Mouse (Mus musculus): ENCODE data around the gene Gm20388. TPM values are rescaled to one million over a fixed set of nuclear protein-coding genes. Genes with fewer than 3 reads are reported as not detected.

The Gm20388 gene
- total RNA-seq, 2 experiments from 2014 or later: 10.3 to 10.6 TPM

DNA sequence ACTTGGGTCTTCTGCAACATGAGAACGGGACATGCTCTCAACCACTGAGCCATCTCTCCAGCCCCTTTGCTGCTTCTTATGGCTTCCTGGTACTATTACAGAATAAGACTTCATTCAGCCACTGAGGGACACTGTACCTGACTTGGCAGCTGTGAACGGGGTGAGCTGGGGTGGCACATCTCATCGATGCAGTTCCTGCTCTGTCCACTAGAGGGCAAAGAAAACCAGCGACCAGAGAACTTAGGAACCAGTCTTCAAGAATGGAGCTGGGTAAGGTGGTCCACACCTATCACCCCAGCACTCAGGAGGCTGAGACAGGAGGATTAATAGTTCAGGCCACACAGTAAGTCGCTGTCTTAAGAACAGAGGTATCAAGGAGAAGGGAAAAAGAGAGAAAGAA, 685.3 kb downstream of the Gm20388 start:
- intact Hi-C loops (cut with DNase I): loop anchor here (5.0 kb wide), 2 partner anchors 34 to 309 kb away; no protein-coding TSS in a partner anchor
- DNase-seq (ENCODE audit: low spot score in 2 of 2): no peak

DNA sequence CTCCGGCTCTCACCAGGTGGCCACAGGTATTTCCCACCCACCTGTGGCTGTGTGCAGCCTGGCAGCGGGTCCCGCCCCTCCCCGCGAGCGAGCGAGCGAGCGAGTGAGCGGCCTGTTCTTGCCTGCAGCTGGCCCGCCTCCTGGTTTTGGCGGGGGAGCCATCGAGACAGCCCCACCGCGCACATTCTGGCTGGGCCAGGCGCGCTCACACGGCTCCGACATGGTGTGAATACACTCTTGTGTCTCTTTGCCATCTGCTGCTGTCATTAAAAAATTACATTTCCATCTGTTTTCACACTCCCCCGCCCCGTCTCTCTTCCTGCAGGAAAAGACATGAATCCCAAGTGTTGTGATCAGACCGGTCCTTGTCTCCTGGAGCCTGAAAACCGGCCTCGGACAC, 687.9 kb downstream of the Gm20388 start:
- DNase-seq (ENCODE audit: low spot score in 2 of 2): peak; percentile 83 to 88
- intact Hi-C loops (cut with DNase I): loop anchor here (5.0 kb wide), 2 partner anchors 36 to 311 kb away; no protein-coding TSS in a partner anchor

DNA sequence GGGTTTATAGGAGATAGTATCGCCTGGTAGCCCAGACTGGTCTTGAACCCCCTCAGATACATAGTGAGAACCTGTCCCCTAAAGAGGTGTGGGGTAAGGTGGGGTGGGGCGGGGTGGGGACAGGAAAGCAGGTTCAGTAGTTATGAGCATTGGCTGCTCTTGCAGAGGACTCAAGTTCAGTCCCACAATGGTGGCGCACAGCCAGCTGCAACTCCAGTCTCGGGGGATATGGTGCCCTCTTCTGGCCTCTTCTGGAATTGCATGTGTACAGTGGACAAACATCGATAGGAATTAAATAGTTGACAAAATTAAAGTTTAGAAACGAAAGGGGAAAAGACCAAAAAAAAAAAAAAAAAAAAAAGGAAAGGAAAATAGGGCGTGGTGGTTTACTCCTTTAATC, 688.9 kb downstream of the Gm20388 start:
- intact Hi-C loops (cut with DNase I): loop anchor here (5.0 kb wide), 2 partner anchors 37 to 312 kb away; no protein-coding TSS in a partner anchor
- DNase-seq (ENCODE audit: low spot score in 2 of 2): peak; percentile 61 to 67

DNA sequence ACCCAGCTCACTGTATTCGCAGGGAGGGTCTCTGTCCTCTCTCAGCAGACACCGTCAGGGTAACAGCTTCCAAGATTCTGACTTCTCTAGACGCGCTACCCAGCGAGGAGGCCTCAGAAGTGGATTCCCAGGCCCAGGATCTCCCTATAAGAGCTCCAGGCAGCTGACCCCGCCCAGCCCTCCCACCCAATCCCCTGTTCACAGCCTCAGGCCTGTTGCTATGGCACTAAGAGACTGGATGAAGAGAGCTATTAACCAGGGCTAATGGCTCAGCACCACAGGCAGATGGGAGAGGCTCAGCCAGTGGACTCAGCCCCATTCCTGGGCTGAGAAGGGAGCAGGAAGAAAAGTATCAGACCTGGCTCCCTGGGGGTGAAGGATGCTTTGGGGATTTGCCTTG, 692.0 kb downstream of the Gm20388 start:
- no peak for DNase-seq (ENCODE audit: low spot score in 2 of 2)
- intact Hi-C loops (cut with DNase I): no loop called here

DNA sequence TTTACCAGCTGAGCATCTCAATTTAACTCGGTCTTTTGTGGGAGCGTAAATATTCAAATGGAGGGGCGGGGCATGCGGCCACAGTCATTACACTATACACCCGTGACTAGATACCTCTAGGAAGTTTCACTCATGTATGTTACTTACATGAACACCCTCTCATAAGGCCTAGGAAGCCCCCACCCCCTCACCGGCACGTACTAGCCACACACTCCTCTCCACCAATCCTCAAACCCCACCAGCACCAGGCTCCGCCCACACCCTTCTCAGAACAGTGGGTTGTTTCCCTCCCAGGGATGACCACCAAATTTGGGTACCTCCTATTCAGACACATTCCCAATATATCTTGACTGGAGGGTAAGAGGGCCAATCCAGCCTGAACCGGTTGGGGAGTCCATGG, 696.8 kb downstream of the Gm20388 start:
- no peak for DNase-seq (ENCODE audit: low spot score in 2 of 2)
- intact Hi-C loops (cut with DNase I): loop anchor here (5.0 kb wide), 1 partner anchor 430 kb away; the partner anchor contains the start of gene Fam92b

DNA sequence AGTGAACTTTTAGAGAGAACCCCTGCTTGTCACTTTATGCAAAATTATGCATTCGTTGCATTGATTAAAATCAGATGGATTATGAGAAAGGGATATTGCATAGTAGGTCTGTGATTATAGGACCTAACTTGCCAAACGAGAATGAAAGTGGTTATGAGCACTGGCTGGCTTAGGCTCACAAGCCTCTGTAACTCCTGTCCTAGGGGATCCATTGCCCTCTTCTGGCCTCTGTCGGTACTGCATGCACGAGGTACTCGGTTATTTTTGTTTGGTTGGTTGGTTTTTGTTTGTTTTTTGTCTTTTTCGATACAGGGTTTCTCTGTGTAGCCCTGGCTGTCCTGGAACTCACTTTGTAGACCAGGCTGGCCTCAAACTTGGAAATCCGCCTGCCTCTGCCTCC, 697.2 kb downstream of the Gm20388 start:
- peak; percentile 64 to 76 for DNase-seq (ENCODE audit: low spot score in 2 of 2)
- intact Hi-C loops (cut with DNase I): loop anchor here (5.0 kb wide), 1 partner anchor 431 kb away; the partner anchor contains the start of gene Fam92b

DNA sequence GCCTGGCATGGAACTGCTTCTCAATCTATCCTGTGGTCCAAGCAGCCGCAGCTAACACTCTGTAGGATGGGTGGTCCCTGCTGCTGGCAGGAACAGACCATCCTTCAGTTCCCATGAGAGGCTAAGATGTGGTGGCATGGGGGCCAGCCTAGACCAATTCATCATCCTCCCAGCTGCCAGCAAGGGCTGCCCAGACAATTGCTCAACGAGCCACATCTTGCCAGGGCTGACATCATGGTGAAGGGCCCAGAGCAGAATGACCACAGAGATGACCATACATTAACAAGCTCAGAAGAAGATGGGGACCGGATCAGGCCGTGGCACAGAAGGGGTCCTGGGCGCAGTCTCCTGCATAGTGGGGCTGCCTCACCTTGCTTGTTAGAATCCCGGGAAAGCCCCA, 700.2 kb downstream of the Gm20388 start:
- intact Hi-C loops (cut with DNase I): no loop called here
- no peak for DNase-seq (ENCODE audit: low spot score in 2 of 2)

DNA sequence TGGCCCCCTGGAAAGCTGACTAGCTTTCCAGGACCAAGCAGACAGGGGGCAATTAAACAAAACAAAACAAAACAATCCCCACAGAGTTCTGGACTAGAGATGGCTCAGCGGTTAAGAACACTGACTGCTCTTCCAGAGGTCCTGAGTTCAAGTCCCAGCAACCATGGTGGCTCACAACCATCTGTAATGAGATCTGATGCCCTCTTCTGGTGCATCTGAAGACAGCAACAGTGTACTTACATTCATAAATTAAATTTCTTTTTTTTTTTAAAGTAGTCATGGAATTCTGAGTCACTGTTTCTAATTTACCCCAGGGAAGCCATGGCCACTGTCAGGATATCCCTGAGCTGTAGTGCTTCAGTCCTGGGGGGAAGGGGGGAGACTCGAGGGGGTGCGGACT, 703.9 kb downstream of the Gm20388 start:
- intact Hi-C loops (cut with DNase I): no loop called here
- no peak for DNase-seq (ENCODE audit: low spot score in 2 of 2)

DNA sequence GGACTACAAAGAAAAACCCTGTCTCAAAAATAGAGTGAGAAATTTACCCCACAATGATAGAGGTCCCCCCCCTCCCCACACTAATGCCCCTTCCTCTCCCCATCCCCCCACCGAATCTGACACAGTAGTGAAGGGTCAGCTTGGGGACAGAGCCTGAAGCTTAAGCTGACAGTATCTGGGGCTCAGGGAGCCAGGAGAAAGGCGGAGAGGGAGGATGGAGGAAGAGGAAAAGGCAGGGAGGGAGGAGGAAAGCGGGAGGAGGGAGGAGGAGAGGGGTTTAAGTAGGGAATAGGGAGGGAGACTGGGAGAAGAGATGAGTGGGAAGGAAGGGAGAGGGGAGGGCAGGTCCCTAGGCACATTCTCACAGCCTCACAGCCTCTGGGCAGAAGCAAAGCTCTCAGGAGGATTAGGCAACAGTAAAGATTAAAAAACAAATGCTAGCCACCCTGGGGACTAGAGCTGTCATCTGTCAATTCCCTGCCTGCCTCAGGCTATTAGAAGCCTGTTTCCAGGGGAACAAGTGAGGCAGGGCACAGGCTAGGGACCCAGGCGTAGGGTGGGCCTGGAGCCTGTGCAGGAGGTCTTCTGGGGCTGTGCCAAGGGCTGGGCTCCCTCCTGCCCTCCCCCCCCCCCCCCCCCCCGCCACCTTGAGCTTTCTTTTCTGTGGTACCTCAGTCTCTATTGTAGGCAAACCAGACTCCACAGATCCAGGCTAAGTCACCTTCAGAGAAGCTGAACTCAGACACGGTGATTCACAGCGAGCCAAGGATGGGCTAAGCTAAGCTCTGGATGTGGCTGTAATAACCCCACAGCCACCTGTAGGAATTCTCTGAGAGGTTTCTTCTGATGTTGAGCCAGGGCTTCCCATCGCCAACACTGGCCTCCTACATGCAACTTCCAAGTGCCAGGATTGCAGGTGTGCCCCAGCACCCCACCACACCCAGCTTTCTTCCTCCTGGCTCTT, 706.3 kb downstream of the Gm20388 start:
- intact Hi-C loops (cut with DNase I): loop anchor here (5.0 kb wide), 1 partner anchor 50 kb away; the partner anchor contains the start of genes Cox4i1, Emc8 and Gm27021
- DNase-seq (ENCODE audit: low spot score in 2 of 2): no peak

DNA sequence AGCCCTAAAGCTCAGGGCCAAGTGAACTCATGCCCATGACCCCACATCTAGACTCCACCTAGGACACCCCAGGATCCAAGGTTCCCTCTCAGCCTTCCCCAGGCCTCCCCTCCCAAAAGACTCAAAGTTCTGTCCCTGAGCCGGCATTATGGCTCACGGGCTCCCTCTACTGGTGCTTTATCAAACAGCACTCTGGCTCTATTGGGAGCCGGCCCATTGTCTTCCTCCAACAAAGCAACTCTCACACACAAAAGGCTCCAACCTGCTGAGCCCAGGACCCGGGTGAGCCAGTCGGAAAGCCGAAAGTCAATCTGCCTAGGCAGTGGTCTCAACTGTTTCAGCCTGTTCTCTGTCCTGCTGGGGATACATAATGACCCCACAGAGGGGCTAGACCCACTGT, 707.5 kb downstream of the Gm20388 start:
- intact Hi-C loops (cut with DNase I): loop anchor here (5.0 kb wide), 1 partner anchor 49 kb away; the partner anchor contains the start of genes Cox4i1, Emc8 and Gm27021
- DNase-seq (ENCODE audit: low spot score in 2 of 2): peak; percentile 51 to 52

DNA sequence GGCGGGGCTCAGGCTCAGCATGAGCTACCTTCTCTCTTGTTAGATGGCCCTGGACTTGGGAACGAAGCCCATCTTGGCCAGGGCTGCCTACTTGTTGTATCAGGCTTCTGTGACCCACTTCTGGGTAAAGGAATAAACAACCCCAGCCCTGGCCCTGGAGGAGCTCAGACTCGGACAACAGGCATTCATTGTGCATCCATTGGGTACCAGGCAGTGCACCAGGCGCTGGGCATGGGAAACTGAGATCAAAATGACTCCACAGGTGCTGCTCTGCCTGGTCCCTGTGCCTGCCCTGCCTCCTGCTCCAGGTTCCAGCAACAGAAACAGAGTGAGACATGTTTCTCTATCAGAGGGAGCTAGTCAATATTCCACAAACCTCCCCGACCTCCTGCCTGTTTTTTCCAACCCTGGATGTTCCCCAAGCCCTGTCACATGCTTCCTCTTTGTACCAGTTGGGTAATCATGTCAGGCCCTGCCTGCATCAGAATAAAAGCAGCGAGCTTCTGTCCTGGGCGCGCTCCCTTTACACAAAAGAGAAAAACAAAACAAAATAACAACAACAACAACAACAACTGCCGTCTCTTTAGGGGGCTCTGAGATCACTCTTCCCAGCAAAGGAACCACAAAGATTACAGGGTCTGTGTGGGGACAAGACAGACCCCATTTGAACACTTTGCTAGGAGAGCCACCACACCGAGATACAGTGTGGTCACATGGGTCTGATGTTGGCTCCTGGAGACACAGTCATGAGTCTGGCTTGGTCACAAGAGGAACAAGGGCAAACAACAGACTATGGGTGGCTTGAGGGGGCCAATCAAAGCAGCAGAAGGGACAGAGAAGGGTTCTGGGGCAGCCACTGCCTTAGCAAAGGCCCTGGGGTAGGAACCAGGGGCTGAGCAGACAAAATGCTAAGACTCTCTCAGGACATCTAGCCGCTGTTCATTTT, 708.9 kb downstream of the Gm20388 start:
- intact Hi-C loops (cut with DNase I): loop anchor here (5.0 kb wide), 1 partner anchor 48 kb away; the partner anchor contains the start of genes Cox4i1, Emc8 and Gm27021
- peak in 1 of 2 experiments; percentile 42 for DNase-seq (ENCODE audit: low spot score in 2 of 2)

DNA sequence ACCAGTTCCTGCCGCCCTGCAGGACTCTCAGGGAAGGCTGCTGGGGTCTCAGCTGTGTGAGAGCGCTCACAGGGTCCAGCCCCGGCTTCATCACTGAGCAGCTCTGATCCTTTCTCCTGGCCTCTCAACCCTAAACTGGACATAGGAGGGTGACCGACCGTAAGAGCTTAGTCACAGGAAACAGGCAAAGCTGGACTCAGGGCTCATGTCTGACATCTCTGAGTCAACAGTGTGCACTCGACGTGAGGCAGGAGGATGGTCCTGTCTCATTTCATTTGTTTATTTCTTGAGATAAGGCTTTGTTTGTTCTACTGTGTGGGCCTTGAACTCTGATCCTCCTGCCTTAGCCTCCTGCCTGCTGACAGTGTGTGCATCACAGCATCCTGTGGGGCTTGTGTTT, 709.8 kb downstream of the Gm20388 start:
- no peak for DNase-seq (ENCODE audit: low spot score in 2 of 2)
- intact Hi-C loops (cut with DNase I): no loop called here

DNA sequence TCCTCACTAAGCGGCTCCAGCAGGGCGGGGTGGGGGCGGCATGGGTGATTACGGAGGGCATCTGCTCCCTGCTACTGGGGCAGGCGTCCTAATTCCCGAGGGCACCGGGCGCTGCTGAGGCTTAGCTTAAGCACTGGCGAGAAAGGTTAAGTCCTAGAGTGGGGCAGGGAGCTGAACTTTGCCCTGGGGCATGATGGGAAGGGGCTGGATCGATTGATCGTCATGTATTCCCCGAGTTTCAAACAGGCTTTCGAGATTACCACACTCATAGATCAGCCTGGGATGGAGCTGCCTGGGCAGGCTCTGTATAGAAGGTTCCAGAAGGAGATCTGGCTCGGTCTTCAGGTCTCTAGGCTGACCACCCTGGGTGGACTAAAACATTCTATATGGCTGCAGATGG, 711.5 kb downstream of the Gm20388 start:
- intact Hi-C loops (cut with DNase I): no loop called here
- no peak for DNase-seq (ENCODE audit: low spot score in 2 of 2)

DNA sequence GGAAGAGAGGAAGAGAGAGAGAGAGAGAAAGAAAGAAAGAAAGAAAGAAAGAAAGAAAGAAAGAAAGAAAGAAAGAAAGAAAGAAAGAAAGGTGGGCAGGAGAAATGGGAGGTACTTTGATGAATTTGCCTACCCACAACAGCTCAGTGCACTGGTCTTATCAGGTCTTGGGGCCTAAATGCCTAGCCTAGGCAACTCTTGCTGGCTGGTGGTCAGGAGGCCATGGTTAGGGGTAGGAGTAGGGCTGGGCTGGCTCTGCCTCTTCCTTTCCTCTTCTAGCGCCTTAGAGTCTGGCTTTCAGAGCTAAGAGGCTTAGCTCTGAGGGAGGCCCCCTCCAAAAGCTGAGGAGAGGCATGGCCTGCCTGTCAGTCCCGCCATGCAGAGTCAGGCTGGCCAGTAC, 713.0 kb downstream of the Gm20388 start:
- intact Hi-C loops (cut with DNase I): no loop called here
- no peak for DNase-seq (ENCODE audit: low spot score in 2 of 2)

DNA sequence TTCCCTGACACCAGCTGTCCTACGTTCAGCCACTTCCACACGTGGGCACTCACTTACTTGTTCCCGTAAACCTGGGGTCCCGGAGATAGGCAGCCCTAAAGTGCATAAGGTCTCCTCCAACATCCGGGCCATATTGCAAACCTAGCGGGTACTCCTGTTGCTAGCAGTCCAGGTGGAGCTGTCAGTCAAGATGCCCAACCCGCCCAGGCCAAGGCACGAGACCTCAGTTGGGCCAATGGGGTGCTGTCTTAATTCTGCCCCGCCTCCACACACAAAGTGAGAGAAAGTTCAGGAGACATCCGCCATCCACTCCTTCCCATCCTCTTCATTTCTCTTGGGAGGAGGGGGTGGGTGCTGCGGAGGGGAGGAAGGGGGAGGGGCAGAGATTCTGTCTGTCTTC, 715.8 kb downstream of the Gm20388 start:
- intact Hi-C loops (cut with DNase I): no loop called here
- no peak for DNase-seq (ENCODE audit: low spot score in 2 of 2)

DNA sequence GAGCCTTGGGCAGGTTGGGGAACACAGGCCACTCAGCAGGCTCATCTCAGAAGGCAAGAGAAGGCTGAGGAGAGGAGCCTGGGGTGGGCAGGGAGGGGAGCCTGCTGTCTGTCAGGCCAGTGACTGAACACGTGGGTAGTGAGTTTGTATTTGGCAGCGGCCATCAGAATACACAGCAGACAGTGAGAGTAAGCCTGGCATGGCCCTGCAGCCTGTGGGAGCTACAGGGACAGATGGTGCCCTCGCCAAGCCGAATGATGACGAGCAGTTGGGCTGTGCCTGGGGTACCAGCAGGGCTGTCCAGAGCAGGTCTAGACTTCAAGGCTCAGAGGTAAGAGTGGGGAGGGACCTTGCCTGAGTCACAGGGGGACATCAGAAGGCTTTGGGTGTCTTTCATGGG, 716.7 kb downstream of the Gm20388 start:
- no peak for DNase-seq (ENCODE audit: low spot score in 2 of 2)
- intact Hi-C loops (cut with DNase I): no loop called here

DNA sequence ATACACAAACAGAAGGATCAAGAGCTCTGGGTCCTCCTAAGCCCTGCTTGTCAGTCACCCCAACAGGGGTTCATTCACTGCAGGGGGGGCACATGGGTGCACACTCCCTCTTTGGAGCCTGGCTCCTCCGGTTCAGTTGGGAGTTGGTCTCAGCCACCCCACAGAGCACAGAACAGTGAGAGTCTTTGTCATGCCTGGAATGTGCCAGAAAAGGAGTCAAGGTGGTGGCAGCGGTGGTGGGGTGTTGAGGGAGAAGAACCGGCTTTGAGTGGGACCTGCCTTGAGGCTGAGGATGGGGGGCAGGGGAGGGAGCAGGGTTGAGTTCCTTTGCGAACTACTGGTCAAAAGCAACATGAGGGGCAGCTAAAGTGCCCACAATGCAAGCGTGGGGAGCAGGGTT, 719.4 kb downstream of the Gm20388 start:
- DNase-seq (ENCODE audit: low spot score in 2 of 2): no peak
- intact Hi-C loops (cut with DNase I): no loop called here

DNA sequence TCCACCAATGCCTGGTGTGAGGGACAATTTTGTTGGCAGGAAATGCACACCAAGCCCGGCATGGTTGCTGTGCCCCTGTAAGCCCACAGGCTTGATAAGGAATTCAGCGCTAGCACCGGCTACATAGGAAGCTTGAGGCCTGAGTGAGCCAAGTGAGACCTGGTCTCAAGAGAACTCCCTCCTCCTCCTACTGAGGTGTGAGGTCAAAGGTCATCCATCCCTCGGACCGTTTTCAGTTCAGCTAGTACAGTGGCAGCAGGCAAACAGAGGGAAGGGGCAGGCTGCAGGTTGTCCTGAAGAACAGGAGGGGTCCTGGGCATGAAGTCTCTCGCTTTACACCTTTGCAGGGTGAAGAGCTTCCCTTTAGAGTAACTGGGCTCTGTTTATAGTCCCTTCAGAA, 720.2 kb downstream of the Gm20388 start:
- intact Hi-C loops (cut with DNase I): no loop called here
- DNase-seq (ENCODE audit: low spot score in 2 of 2): no peak

DNA sequence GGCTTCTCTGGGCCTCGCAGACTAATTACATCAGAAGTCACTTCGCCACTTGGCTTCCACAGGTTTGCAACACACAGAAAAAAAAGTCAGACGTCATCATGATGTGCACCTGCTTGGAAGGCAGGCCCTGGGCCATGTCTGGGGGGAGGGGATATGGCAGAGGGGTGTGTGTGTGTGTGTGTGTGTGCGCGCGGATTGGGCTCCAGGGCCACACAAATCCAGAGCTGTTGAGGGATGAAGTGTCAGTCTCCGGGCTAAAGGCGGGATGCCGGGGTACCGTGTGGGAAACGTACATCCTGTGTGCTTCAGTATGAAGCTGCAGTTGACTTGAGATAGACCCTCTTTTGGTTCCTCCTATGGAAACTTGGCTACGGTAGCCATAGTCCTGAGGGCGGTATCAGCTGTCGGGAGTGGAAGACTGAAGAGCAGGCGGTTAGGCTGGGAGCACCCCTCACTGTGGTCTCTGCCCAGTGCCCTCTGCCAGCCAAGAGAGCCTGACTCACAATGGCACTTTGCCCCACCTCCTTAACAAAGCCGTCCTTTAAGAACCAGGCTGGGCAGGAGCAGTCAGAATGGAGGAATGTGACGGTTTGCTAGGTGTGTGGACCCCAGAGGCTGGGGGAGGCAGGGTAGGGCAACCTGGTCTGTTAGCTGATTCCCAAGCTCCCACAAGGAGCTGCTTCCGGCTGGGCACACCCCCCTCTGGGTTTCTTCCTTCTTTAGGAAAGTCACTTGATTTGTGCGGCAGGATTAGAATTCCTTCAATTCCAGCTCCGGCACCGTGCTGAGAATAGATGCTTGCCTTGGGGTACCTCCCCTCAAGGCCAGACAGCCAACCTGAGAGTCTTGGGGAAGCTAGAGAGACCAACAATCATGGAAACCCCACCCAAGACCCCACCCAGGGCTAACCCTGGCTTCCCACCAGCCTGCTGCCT, 721.1 kb downstream of the Gm20388 start:
- intact Hi-C loops (cut with DNase I): no loop called here
- DNase-seq (ENCODE audit: low spot score in 2 of 2): no peak
